Mouse (Mus musculus) embryo, embryonic 10.5 days (tissue): ENCODE measurements around the gene Ifna7.
A peak's percentile ranks its signal among the peaks of the same experiment; 100 is the strongest.

ENCODE experiments used
- DNase-seq: peaks from one replicate; pipeline ENCODE4 v3.0.0-alpha.2; 2015; ENCODE audit warnings: low spot score

Gene Ifna7

GRCm38 (mm10) chr4:88840058-88840457 lies 24.0 kb downstream of the Ifna7 start:
- no peak for DNase-seq

GRCm38 (mm10) chr4:88841438-88841911 lies 25.4 kb downstream of the Ifna7 start, which contains the start of gene Ifna4:
TSS of gene Ifna4 (plus strand) at chr4:88841861.
- no peak for DNase-seq

- DNase-seq: no peak
Measured at GRCm38 (mm10) chr4:88845334-88845733, 29.3 kb downstream of the Ifna7 start.

- DNase-seq: no peak
Measured at GRCm38 (mm10) chr4:88849698-88850097, 33.7 kb downstream of the Ifna7 start, which contains the start of gene Ifna1. TSS of gene Ifna1 (plus strand) at chr4:88850087.

GRCm38 (mm10) chr4:88851026-88851763 lies 35.2 kb downstream of the Ifna7 start:
- no peak for DNase-seq

GRCm38 (mm10) chr4:88859214-88859613 lies 43.2 kb downstream of the Ifna7 start:
- no peak for DNase-seq

- DNase-seq: peak; percentile 51
Measured at GRCm38 (mm10) chr4:88863309-88863708, 47.3 kb downstream of the Ifna7 start.

- no peak for DNase-seq
Measured at GRCm38 (mm10) chr4:88864599-88864998, 48.6 kb downstream of the Ifna7 start.

- no peak for DNase-seq
Measured at GRCm38 (mm10) chr4:88865011-88865569, 49.1 kb downstream of the Ifna7 start.
